Mouse (Mus musculus) neural tube, embryonic 12.5 days (tissue): ENCODE measurements at regions not wholly inside any gene's neighbourhood (a gene's known extent, or its start where the extent isn't known, plus 50 kb on each side); places are given as distances from the start of the nearest gene placed in this dataset.

Experiments
- ATAC-seq: fragments of 200-750 bp; cut with Nextera tagmentation; 2 replicates; pipeline ENCODE4 v1.8.0; 2017; ENCODE audit warnings: low read depth, mild to moderate bottlenecking, moderate TSS enrichment, moderate library complexity; ENCODE audit not compliant: low FRiP score
- H3K27ac ChIP-seq: fragments of 300-500 bp; sonication (generic); 2 replicates; pipeline ENCODE4 v1.5.1; 2016
- H3K27me3 ChIP-seq: fragments of 300-500 bp; sonication (generic); replicated peaks from 2 replicates; pipeline ENCODE4 v1.6.1; 2016; ENCODE audit warnings: mild to moderate bottlenecking
- H3K36me3 ChIP-seq: fragments of 300-500 bp; sonication (generic); 2 replicates; pipeline ENCODE4 v1.6.1; 2016; ENCODE audit warnings: mild to moderate bottlenecking
- H3K4me1 ChIP-seq: fragments of 300-500 bp; sonication (generic); 2 replicates; pipeline ENCODE4 v1.6.1; 2016
- H3K4me2 ChIP-seq: fragments of 300-500 bp; sonication (generic); replicated peaks from 2 replicates; pipeline ENCODE4 v1.6.1; 2016; ENCODE audit warnings: mild to moderate bottlenecking
- H3K4me3 ChIP-seq: fragments of 300-500 bp; sonication (generic); 2 replicates; pipeline ENCODE4 v1.5.1; 2016
- H3K9ac ChIP-seq: fragments of 300-500 bp; sonication (generic); 2 replicates; pipeline ENCODE4 v1.6.1; 2016; ENCODE audit warnings: mild to moderate bottlenecking
- H3K9me3 ChIP-seq: fragments of 300-500 bp; sonication (generic); 2 replicates; pipeline ENCODE4 v1.6.1; 2016; ENCODE audit warnings: mild to moderate bottlenecking
- WGBS: fragments of 180-500 bp; shearing (Covaris S2); methylation state at CpG from one replicate; pipeline ENCODE4 v1.1.7; 2016; 5-methylcytosine and 5-hydroxymethylcytosine counted together

DNA sequence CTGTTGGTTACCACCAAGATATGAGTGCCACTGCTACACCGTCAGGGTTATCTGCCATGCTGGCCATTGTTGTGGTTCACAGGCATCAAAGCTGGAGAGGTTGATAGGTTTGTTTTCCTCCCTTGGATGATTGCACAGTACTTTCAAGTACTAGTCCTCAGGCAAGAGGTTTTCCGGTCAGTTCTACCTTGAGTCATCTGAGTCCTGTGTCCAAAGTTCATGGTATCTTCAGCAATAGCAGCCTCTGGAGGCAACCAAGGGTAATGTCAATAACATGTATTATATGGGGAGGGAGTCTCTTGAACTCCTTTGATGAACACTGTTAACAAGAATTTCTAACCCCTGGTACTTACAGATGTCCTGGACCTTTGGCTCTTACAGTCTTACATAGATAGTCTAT, 369.1 kb upstream of the Nr2f2 start:
- WGBS, result 98% methylated on average over 2 of the region's 2 CpGs
- H3K9me3 ChIP-seq, result 0 out of 2 replicates have a peak, but pooled peaks cover 4% of the 10 kb centered on the region

DNA sequence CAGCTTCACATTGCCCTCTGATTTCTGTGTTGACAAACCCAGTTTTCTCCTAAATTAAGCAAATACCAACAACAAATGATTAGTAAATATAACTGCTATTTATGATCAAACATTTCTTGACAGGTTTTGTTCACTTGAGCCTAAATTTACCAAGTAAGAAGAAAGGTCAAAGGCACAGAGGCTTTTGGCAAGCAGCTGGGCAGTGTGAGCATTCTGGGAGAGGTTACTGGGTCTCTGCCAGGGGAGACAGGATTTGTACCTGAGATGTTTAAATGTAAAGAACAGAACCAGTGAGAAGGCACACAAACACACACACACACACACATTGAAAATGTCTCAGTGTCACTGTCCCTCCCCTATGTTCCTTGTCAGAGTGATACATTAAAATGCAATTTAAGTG, 367.0 kb upstream of the Nr2f2 start:
- Histone ChIP-seq H3K4me3 (no peak overlapping the region), H3K4me1 (no peaks in the 10 kb centered on the region), H3K9me3 (no peaks in the 10 kb centered on the region), H3K9ac (no peak overlapping the region), H3K27ac (no peak overlapping the region), H3K4me2 (no peak overlapping the region), H3K36me3 (no peaks in the 10 kb centered on the region), H3K27me3 (no peaks in the 10 kb centered on the region)
- ATAC-seq, result no peak

More for the DNA sequence above, 369.1 kb upstream of the Nr2f2 start:
- Histone ChIP-seq H3K27ac (no peak overlapping the region), H3K27me3 (no peaks in the 10 kb centered on the region), H3K4me1 (no peaks in the 10 kb centered on the region), H3K9ac (no peak overlapping the region), H3K36me3 (no peaks in the 10 kb centered on the region), H3K4me3 (no peak overlapping the region), H3K4me2 (no peak overlapping the region)
- ATAC-seq, result no peak

DNA sequence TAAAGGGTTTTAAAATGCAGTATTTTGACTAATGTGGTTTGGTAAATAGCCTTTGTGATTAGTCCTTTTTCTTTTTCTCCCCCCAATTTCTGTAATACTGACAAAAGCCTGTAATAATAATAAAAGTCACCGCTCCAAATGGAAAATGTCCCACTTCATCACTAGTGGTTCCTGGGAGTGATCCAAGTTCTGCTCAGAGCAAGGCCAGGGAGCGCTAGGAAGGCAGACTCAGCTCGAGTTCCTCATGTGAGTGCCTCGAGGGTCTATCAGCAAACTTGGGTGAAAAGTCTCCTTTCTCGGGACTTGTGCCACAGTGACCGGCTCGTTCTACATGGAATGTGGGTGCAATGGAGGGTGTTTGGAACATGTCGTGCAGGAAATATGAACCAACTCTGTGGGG, 363.4 kb upstream of the Nr2f2 start:
- no peaks in the 10 kb centered on the region for H3K9me3 ChIP-seq
- ATAC-seq, result no peak
- H3K4me2 ChIP-seq, result no peak overlapping the region
- no peaks in the 10 kb centered on the region for H3K36me3 ChIP-seq
- no peak overlapping the region for H3K27ac ChIP-seq
- no peaks in the 10 kb centered on the region for H3K27me3 ChIP-seq
- no peak overlapping the region for H3K9ac ChIP-seq
- H3K4me3 ChIP-seq, result no peak overlapping the region
- 90% methylated on average over 8 of the region's 8 CpGs for WGBS
- no peaks in the 10 kb centered on the region for H3K4me1 ChIP-seq

DNA sequence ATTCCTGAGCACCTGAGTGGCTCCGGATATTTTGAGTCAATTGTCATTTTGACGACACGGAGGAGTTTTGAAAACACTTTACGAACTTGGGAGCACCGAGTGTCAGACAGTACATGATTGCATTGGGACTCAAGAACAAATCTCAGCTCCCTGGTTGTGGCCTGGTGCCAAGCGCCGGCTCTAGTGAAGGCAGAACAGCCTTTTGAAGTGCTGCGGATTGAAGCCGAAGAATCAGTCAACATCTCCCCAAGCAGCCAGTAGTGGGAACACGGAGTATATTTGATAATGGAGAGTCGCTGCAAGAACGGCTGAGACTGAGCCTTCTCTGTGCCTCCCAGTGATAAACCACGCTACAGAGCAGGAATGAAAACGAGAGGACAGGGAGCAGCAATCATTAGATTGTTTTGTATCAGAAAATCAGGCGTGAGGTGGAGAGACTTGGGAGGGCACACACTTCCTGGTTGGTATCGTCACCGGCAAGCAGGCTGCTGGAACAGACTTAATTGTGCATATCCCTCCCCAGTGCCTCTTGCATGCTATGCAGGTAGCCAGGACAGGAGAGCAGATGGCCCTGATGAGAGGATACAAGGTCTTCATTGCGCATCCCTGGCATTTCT, 351.7 kb upstream of the Nr2f2 start:
- WGBS, result 83% methylated on average over 18 of the region's 18 CpGs
- Histone ChIP-seq H3K4me2 (no peak overlapping the region), H3K9me3 (no peaks in the 10 kb centered on the region), H3K27ac (no peak overlapping the region), H3K36me3 (no peaks in the 10 kb centered on the region), H3K27me3 (no peaks in the 10 kb centered on the region), H3K9ac (no peak overlapping the region), H3K4me3 (no peak overlapping the region), H3K4me1 (no peaks in the 10 kb centered on the region)
- ATAC-seq, result no peak

DNA sequence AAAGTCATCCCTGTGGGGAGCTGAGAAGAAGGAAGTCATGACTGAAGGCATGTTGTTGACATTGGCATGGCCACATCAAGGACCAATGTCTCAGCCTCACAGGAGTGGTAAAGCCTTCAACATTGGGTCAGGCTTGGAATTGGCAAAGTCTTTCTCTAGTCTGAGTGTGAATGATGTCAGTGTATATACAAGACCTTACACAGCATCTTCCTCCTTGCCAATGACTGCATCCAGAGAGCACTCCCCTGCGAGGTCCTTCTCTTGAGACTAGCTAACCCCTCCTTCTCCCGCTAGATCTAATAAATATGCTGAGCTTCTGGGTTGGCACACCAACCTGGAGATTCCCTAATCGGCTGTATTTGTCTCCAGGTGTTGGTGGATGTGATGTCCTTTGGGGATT, 351.1 kb upstream of the Nr2f2 start:
- 90% methylated on average over 3 of the region's 3 CpGs for WGBS
- no peak overlapping the region for H3K9ac ChIP-seq
- no peak for ATAC-seq

DNA sequence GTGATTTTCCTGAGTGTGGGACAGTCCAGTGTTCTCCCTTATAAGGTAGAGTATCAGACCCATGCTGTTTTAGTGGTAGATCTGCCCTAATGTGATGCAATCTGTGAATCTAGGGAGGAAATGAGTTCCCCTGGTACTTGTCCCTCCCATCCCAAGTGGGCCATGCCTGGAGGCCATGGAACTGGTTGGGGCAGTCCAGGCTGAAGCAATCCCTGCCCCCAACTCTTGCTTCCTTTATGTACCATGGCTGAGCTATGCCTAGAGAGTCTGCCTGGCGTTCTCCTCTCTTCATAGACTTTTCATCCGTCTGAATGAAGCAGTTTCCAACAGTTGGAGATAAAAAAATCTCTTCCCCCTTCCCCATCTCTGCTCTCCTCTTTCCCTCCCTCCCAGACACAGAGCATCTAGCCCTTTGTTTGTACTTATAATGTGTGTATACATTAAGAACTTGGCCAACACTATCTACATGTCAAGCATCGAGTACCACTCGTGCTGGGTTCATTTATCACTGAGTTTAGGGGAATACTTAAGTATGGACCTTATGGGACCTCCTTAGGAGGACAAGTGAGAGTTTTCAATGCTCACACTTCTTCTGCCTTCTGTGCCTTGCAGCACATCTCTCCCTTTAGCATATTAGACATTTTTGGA, 350.4 kb upstream of the Nr2f2 start:
- Histone ChIP-seq H3K27me3 (no peaks in the 10 kb centered on the region), H3K9me3 (no peaks in the 10 kb centered on the region), H3K4me3 (no peak overlapping the region), H3K36me3 (no peaks in the 10 kb centered on the region), H3K27ac (no peak overlapping the region), H3K9ac (no peak overlapping the region), H3K4me1 (no peaks in the 10 kb centered on the region), H3K4me2 (no peak overlapping the region)
- ATAC-seq, result no peak
- WGBS, result 86% methylated on average over 4 of the region's 4 CpGs

More for the DNA sequence above, 351.1 kb upstream of the Nr2f2 start:
- H3K4me2 ChIP-seq, result no peak overlapping the region
- H3K9me3 ChIP-seq, result no peaks in the 10 kb centered on the region
- H3K36me3 ChIP-seq, result no peaks in the 10 kb centered on the region
- H3K4me1 ChIP-seq, result no peaks in the 10 kb centered on the region
- no peaks in the 10 kb centered on the region for H3K27me3 ChIP-seq
- no peak overlapping the region for H3K27ac ChIP-seq
- no peak overlapping the region for H3K4me3 ChIP-seq

- no peak overlapping the region for H3K4me2 ChIP-seq
- H3K36me3 ChIP-seq, result no peaks in the 10 kb centered on the region
- no peak overlapping the region for H3K27ac ChIP-seq
- WGBS, result 86% methylated on average over 6 of the region's 6 CpGs
- H3K9me3 ChIP-seq, result no peaks in the 10 kb centered on the region
- no peak overlapping the region for H3K4me3 ChIP-seq
- H3K4me1 ChIP-seq, result no peaks in the 10 kb centered on the region
- H3K27me3 ChIP-seq, result no peaks in the 10 kb centered on the region
- no peak for ATAC-seq
- no peak overlapping the region for H3K9ac ChIP-seq
Measured at GRCm38 (mm10) chr7:70712141-70712540, 345.6 kb upstream of the Nr2f2 start.

- Histone ChIP-seq H3K4me3 (no peak overlapping the region), H3K36me3 (no peaks in the 10 kb centered on the region), H3K27me3 (no peaks in the 10 kb centered on the region), H3K4me2 (no peak overlapping the region), H3K9me3 (no peaks in the 10 kb centered on the region), H3K9ac (no peak overlapping the region), H3K4me1 (no peaks in the 10 kb centered on the region), H3K27ac (no peak overlapping the region)
- ATAC-seq, result no peak
- 79% methylated on average over 9 of the region's 9 CpGs for WGBS
Measured at GRCm38 (mm10) chr7:70706281-70706680, 339.7 kb upstream of the Nr2f2 start.

DNA sequence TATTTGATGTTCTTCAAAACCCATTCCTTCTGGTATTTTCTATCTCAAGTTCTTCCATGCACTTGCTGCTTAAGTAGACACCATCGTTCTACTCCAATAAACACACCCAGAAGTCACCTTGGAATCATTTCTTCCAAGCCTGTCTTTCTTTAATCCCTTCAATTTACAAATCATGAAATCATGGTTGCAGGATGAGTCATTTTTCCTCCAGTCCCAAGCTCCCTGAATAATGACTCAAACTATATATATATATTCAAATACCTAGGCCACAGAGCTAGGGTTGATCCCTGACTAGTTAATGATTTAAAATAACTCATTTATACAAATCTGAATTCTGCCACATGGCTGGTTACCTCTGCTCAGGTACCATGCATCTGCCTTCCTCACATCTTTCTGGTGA, 337.2 kb upstream of the Nr2f2 start:
- no peaks in the 10 kb centered on the region for H3K27me3 ChIP-seq
- no peak overlapping the region for H3K27ac ChIP-seq
- H3K4me2 ChIP-seq, result no peak overlapping the region
- no peak for ATAC-seq
- no peak overlapping the region for H3K4me3 ChIP-seq
- H3K9me3 ChIP-seq, result no peaks in the 10 kb centered on the region
- no peaks in the 10 kb centered on the region for H3K36me3 ChIP-seq
- H3K9ac ChIP-seq, result no peak overlapping the region
- 92% methylated on average over 1 of the region's 1 CpGs for WGBS
- H3K4me1 ChIP-seq, result no peaks in the 10 kb centered on the region; the same call in 1 of the 2 replicates

GRCm38 (mm10) chr7:70700461-70700860, 333.9 kb upstream of the Nr2f2 start:
- Histone ChIP-seq H3K4me1 (no peaks in the 10 kb centered on the region; the same call in 1 of the 2 replicates), H3K36me3 (no peaks in the 10 kb centered on the region), H3K4me2 (no peak overlapping the region), H3K27me3 (no peaks in the 10 kb centered on the region), H3K9me3 (no peaks in the 10 kb centered on the region), H3K9ac (no peak overlapping the region), H3K27ac (no peak overlapping the region), H3K4me3 (no peak overlapping the region)
- 71% methylated on average over 4 of the region's 4 CpGs for WGBS
- ATAC-seq, result no peak

GRCm38 (mm10) chr7:70699391-70699790, 332.9 kb upstream of the Nr2f2 start:
- WGBS, result 71% methylated on average over 2 of the region's 2 CpGs
- Histone ChIP-seq H3K4me3 (no peak overlapping the region), H3K9ac (no peak overlapping the region), H3K27ac (no peak overlapping the region), H3K36me3 (no peaks in the 10 kb centered on the region), H3K4me1 (no peaks in the 10 kb centered on the region; the same call in 1 of the 2 replicates), H3K9me3 (no peaks in the 10 kb centered on the region), H3K27me3 (no peaks in the 10 kb centered on the region), H3K4me2 (no peak overlapping the region)
- ATAC-seq, result no peak

- no peak overlapping the region for H3K27ac ChIP-seq
- no peak for ATAC-seq
Measured at GRCm38 (mm10) chr7:70698986-70699385, 332.5 kb upstream of the Nr2f2 start.

DNA sequence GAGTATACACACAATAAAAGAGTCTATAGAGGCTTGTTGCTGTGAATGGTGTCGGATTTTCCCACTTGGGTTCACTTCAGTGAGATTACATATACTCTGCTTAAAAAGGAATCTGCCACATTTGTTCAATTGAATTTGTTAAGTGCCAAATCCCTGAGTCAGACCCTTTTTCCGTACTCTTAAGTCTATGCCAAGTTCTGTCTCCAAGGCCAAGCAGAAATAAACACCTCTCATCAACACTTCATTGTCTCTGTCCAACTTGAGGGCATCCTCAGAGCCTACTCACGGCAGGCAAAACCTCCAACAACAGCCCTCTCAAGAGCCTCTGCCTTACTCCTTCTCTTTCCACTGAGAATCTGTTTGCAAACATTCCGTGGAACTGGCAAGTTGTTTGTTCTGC, 325.6 kb upstream of the Nr2f2 start:
- ATAC-seq, result no peak
- no peaks in the 10 kb centered on the region for H3K4me1 ChIP-seq
- H3K4me3 ChIP-seq, result no peak overlapping the region
- no peaks in the 10 kb centered on the region for H3K36me3 ChIP-seq
- H3K27ac ChIP-seq, result no peak overlapping the region
- no peaks in the 10 kb centered on the region for H3K9me3 ChIP-seq
- no peak overlapping the region for H3K9ac ChIP-seq
- no peak overlapping the region for H3K4me2 ChIP-seq
- H3K27me3 ChIP-seq, result no peaks in the 10 kb centered on the region
- 82% methylated on average over 4 of the region's 4 CpGs for WGBS

More at GRCm38 (mm10) chr7:70698986-70699385, 332.5 kb upstream of the Nr2f2 start:
- H3K27me3 ChIP-seq, result no peaks in the 10 kb centered on the region
- no peaks in the 10 kb centered on the region for H3K9me3 ChIP-seq
- WGBS, result 67% methylated on average over 2 of the region's 2 CpGs
- H3K4me1 ChIP-seq, result no peaks in the 10 kb centered on the region; the same call in 1 of the 2 replicates
- H3K4me2 ChIP-seq, result no peak overlapping the region
- H3K4me3 ChIP-seq, result no peak overlapping the region
- H3K36me3 ChIP-seq, result no peaks in the 10 kb centered on the region
- no peak overlapping the region for H3K9ac ChIP-seq
